Mouse (Mus musculus): Measurements from ENCODE around the gene Tas2r107. TPM values are rescaled to one million over a fixed set of nuclear protein-coding genes. Genes with fewer than 3 reads are reported as not detected.

The Tas2r107 gene
- not detected in 2 replicates for polyA plus RNA-seq (2012; rRNA removed)

GRCm38 (mm10) chr6:131660049-131660448, at the start of gene Tas2r107:
Gene Tas2r107 (minus strand): TSS chr6:131660149.

GRCm38 (mm10) chr6:131689963-131690362, 30.0 kb upstream of the Tas2r107 start, which contains the start of gene Tas2r114:
Gene Tas2r114 (minus strand): TSS chr6:131690063.

GRCm38 (mm10) chr6:131687395-131687794, 27.4 kb upstream of the Tas2r107 start, which contains the start of gene Tas2r105:
Gene Tas2r105 (minus strand): TSS chr6:131687495.

GRCm38 (mm10) chr6:131685644-131686043, 25.7 kb upstream of the Tas2r107 start, which contains the start of gene Tas2r104:
Gene Tas2r104 (minus strand): TSS chr6:131685744.

GRCm38 (mm10) chr6:131678786-131679185, 18.8 kb upstream of the Tas2r107 start, which contains the start of gene Tas2r106:
Gene Tas2r106 (minus strand): TSS chr6:131678886.

GRCm38 (mm10) chr6:131630812-131631211, 29.1 kb downstream of the Tas2r107 start, which contains the start of gene Tas2r130:
Gene Tas2r130 (minus strand): TSS chr6:131630912.

Other genes with a start within 250 kb of the Tas2r107 start
- not detected in 2 replicates for gene 5430401F13Rik, start 173.7 kb downstream of the Tas2r107 start, polyA plus RNA-seq (2012; rRNA removed)
- not detected in 2 replicates for gene Gm6619, start 173.7 kb downstream of the Tas2r107 start, polyA plus RNA-seq (2012; rRNA removed)
- not detected in 2 replicates for gene Tas2r130, start 29.2 kb downstream of the Tas2r107 start, polyA plus RNA-seq (2012; rRNA removed)
- not detected in 2 replicates for gene Tas2r106, start 18.7 kb upstream of the Tas2r107 start, polyA plus RNA-seq (2012; rRNA removed)
- not detected in 2 replicates for gene Tas2r104, start 25.6 kb upstream of the Tas2r107 start, polyA plus RNA-seq (2012; rRNA removed)
- not detected in 2 replicates for gene Tas2r105, start 27.3 kb upstream of the Tas2r107 start, polyA plus RNA-seq (2012; rRNA removed)
- not detected in 2 replicates for gene Tas2r114, start 29.9 kb upstream of the Tas2r107 start, polyA plus RNA-seq (2012; rRNA removed)